Mouse (Mus musculus) brain, embryonic 14.5 days (tissue): ENCODE results near the gene Tmem88. TPM values are rescaled to one million over a fixed set of nuclear protein-coding genes. Genes with fewer than 3 reads are reported as not detected.

Experiments
- DNase-seq: peaks from one replicate; pipeline ENCODE4 v3.0.0-alpha.2; 2011; ENCODE audit warnings: low read depth
- CTCF ChIP-seq: fragments of 200-500 bp; IDR thresholded peaks from 2 replicates; pipeline ENCODE4 v1.5.1; 2012; ENCODE audit warnings: inconsistent platforms, mild to moderate bottlenecking, moderate library complexity, borderline replicate concordance; ENCODE audit not compliant: insufficient read depth, insufficient read length; ENCODE audit errors: extremely low read depth
- POLR2A ChIP-seq: fragments of 200-500 bp; IDR thresholded peaks from 2 replicates; pipeline ENCODE4 v1.6.1; 2012; ENCODE audit warnings: mild to moderate bottlenecking, inconsistent platforms, borderline replicate concordance; ENCODE audit not compliant: poor library complexity, insufficient read depth, insufficient read length, severe bottlenecking; ENCODE audit errors: extremely low read depth
- polyA plus RNA-seq: library from polyadenylated mRNA; depleted of rRNA; stranded (reverse); fragments of >200 nt; gene quantifications from 2 replicates; pipeline ENCODE4 v1.2.3, GENCODE M21; 2012

Tmem88 gene
- polyA plus RNA-seq, 1 experiment, result 5.7 TPM

- peak; percentile 61 for DNase-seq
Observed at GRCm38 (mm10) chr11:69369990-69370816, 27.8 kb downstream of the Tmem88 start.

GRCm38 (mm10) chr11:69369215-69369989 is 28.6 kb downstream of the Tmem88 start, which contains the start of gene Chd3:
Chd3 (minus strand) TSS chr11:69369406.
- DNase-seq, result peak; percentile 32
- no peak for TF ChIP-seq POLR2A
- no peak for TF ChIP-seq CTCF

More at GRCm38 (mm10) chr11:69369990-69370816, 27.8 kb downstream of the Tmem88 start:
- TF ChIP-seq CTCF, result no peak
- TF ChIP-seq POLR2A, result no peak

- peak; percentile 53 for DNase-seq
- no peak for TF ChIP-seq CTCF
- TF ChIP-seq POLR2A, result 0 out of 2 replicates have a peak, but pooled peaks have one; percentile 33
Observed at GRCm38 (mm10) chr11:69368356-69369214, 29.4 kb downstream of the Tmem88 start.

GRCm38 (mm10) chr11:69367616-69368355 is 30.2 kb downstream of the Tmem88 start:
- peak; percentile 50 for DNase-seq
- no peak for TF ChIP-seq CTCF
- no peak for TF ChIP-seq POLR2A

GRCm38 (mm10) chr11:69366855-69367615 is 31.0 kb downstream of the Tmem88 start:
- TF ChIP-seq CTCF (no peak), POLR2A (no peak)
- peak; percentile 67 for DNase-seq

- TF ChIP-seq POLR2A (peak; percentile 54; the same call in 1 of the 2 replicates), CTCF (no peak; the same call in 1 of the 2 replicates)
- DNase-seq, result peak; percentile 99
Observed at GRCm38 (mm10) chr11:69366157-69366854, 31.7 kb downstream of the Tmem88 start.

GRCm38 (mm10) chr11:69365722-69366121 is 32.3 kb downstream of the Tmem88 start:
- TF ChIP-seq POLR2A (no peak), CTCF (no peak)
- no peak for DNase-seq

GRCm38 (mm10) chr11:69364910-69365309 is 33.1 kb downstream of the Tmem88 start:
- peak; percentile 97 for DNase-seq
- no peak for TF ChIP-seq CTCF
- TF ChIP-seq POLR2A, result no peak

GRCm38 (mm10) chr11:69364376-69364775 is 33.7 kb downstream of the Tmem88 start:
- no peak for DNase-seq
- TF ChIP-seq CTCF, result no peak
- TF ChIP-seq POLR2A, result no peak
